Mouse (Mus musculus): ENCODE data around the gene Ugt2a2. TPM values are rescaled to one million over a fixed set of nuclear protein-coding genes. Genes with fewer than 3 reads are reported as not detected.
"Not testable (repeated sequence)": the region's sequence is repeated elsewhere in the genome, so short reads cannot be mapped to it uniquely, and the experiment has no call there.

The Ugt2a2 gene
- polyA plus RNA-seq, 1 experiment from 2014 or later, result not detected

DNA sequence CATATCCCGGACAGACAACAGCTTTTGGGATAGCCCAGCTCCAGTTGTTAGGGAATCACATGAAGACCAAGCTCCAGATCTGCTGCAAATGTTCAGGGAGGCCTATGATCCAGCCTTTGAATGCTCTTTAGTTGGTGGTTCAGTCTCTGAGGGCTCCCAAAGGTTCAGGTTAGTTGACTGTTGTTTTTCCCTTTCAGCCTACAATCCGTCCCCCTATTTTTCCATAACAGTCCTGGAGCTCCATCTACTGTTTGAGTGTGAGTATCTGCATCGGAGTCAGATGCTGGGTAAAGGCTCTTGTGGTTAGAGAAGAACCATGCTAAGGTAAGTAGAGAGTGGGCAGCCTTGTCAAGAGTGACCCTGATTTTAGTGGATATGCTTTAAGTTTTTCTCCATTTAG is 45.8 kb downstream of the Ugt2a2 start:
- H3K27ac ChIP-seq, result no peak overlapping the region
- no peaks in the 10 kb centered on the region for H3K27me3 ChIP-seq (replicated peaks)
- 40% methylated on average over 3 of the region's 3 CpGs for WGBS
- no peak overlapping the region for H3K4me3 ChIP-seq
- H3K9me3 ChIP-seq, result no peaks in the 10 kb centered on the region
- H3K4me2 ChIP-seq, result no peak overlapping the region
- H3K36me3 ChIP-seq (replicated peaks), result no peaks in the 10 kb centered on the region
- H3K4me1 ChIP-seq, result no peaks in the 10 kb centered on the region
- no peak overlapping the region for H3K9ac ChIP-seq
- no peak for ATAC-seq (replicated peaks)

DNA sequence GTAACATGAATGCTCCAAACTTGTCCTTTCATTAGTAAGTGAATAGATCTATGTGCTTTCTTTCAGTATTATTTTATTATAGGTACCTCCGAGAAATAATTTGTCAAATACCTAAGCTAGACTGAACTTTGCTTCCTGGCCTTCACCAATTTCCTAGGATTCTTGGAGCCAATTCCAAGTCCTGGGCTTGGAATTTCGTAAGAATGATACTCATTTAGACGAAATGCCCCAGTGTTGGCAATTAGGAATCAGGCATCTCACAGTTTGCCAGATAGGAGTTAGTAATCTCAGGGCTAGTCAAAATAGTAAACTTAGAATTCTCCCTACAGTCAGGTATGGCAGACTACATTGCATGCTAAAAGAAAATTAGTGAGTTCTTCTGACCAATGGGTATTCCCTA is 56.4 kb downstream of the Ugt2a2 start:
- Histone ChIP-seq H3K9me3 (no peaks in the 10 kb centered on the region), H3K9ac (no peak overlapping the region), H3K4me1 (no peaks in the 10 kb centered on the region), H3K27me3 (replicated peaks) (no peaks in the 10 kb centered on the region), H3K27ac (no peak overlapping the region), H3K4me3 (no peak overlapping the region), H3K36me3 (replicated peaks) (no peaks in the 10 kb centered on the region), H3K4me2 (no peak overlapping the region)
- ATAC-seq (replicated peaks), result no peak
- 89% methylated on average over 3 of the region's 3 CpGs for WGBS

DNA sequence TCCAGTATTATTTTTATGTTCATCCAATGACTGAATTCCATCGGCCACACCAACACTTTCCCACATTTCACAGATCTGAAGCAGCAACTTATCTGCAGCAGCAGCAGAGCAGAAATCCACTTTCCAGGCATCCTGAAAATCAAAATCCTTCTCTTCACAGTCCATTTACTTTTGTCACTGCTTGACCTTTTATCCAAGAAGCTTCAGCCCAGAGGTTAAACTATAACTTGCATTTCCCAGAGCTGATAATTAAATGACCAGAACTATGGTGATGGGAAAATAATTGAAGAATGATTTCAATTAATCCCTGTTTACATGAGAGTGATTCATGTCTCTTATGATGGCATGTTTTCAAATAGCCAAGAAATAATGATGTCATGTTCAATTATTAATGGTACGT is 58.0 kb downstream of the Ugt2a2 start, which contains the start of gene Ugt2b38:
Ugt2b38 (minus strand) TSS at position 163 of the 400 bp plus-strand sequence.
- not testable (repeated sequence) for H3K4me1 ChIP-seq; ATAC-seq (replicated peaks); H3K9me3 ChIP-seq; H3K9ac ChIP-seq; H3K4me3 ChIP-seq; H3K4me2 ChIP-seq; H3K27ac ChIP-seq; H3K27me3 ChIP-seq (replicated peaks); H3K36me3 ChIP-seq (replicated peaks)
- 88% methylated on average over 1 of the region's 2 CpGs for WGBS

Other genes with a start within 250 kb of the Ugt2a2 start
- not detected in 2 replicates for gene Ugt2b37, start 227.5 kb downstream of the Ugt2a2 start, polyA plus RNA-seq (2015; fragmentation: Nextera tagmentation; extraction: Ambion mirVana)
- not detected in 2 replicates for gene Ugt2a3, start 145.1 kb downstream of the Ugt2a2 start, polyA plus RNA-seq (2015; fragmentation: Nextera tagmentation; extraction: Ambion mirVana)
- gene Ugt2b38, start 58.1 kb downstream of the Ugt2a2 start, polyA plus RNA-seq (2015; fragmentation: Nextera tagmentation; extraction: Ambion mirVana), result not detected in 2 replicates
- gene Gm43638, start 4.5 kb upstream of the Ugt2a2 start, polyA plus RNA-seq (2015; fragmentation: Nextera tagmentation; extraction: Ambion mirVana), result not detected in 2 replicates
- not detected in 2 replicates for gene Ugt2a1, start 8.6 kb upstream of the Ugt2a2 start, polyA plus RNA-seq (2015; fragmentation: Nextera tagmentation; extraction: Ambion mirVana)
- gene Sult1b1, start 55.9 kb upstream of the Ugt2a2 start, polyA plus RNA-seq (2015; fragmentation: Nextera tagmentation; extraction: Ambion mirVana), result not detected in 2 replicates
- not detected in 2 replicates for gene Sult1d1, start 86.8 kb upstream of the Ugt2a2 start, polyA plus RNA-seq (2015; fragmentation: Nextera tagmentation; extraction: Ambion mirVana)
- gene Sult1e1, start 109.3 kb upstream of the Ugt2a2 start, polyA plus RNA-seq (2015; fragmentation: Nextera tagmentation; extraction: Ambion mirVana), result not detected in 2 replicates
- not detected in 2 replicates for gene Csn1s1, start 183.9 kb upstream of the Ugt2a2 start, polyA plus RNA-seq (2015; fragmentation: Nextera tagmentation; extraction: Ambion mirVana)
- gene Csn2, start 217.4 kb upstream of the Ugt2a2 start, polyA plus RNA-seq (2015; fragmentation: Nextera tagmentation; extraction: Ambion mirVana), result not detected in 2 replicates

Measured in midbrain, embryonic 15.5 days (tissue).